Mouse (Mus musculus): ENCODE results near the gene Nlk.
A peak's percentile ranks its signal among the peaks of the same experiment; 100 is the strongest.
"Not testable (repeated sequence)": the region's sequence is repeated elsewhere in the genome, so short reads cannot be mapped to it uniquely, and the experiment has no call there.

Gene Nlk

GRCm38 (mm10) chr11:78594271-78594964 is 102.8 kb downstream of the Nlk start:
- no peak for DNase-seq

- DNase-seq, result not testable (repeated sequence)
Measured at GRCm38 (mm10) chr11:78587677-78588076, 109.5 kb downstream of the Nlk start.

DNA sequence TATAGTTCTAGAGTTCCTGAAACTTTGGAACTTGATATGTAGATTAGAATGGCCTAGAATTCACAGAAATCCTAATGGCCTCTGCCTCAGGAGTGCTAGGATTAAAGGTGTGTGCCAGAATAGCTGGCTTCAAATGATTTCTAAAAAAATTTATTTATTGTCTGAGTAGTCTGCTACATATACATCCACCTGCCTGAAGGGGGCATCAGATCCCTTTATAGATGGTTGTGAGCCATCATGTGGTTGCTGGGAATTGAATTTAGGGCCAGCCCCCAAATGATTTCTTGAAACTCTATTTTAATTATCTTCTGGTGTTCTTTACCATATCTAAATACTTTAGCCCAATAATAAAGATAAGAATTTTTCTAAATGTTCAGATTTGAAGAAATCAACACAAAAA is 111.1 kb downstream of the Nlk start:
- DNase-seq, result no peak

DNA sequence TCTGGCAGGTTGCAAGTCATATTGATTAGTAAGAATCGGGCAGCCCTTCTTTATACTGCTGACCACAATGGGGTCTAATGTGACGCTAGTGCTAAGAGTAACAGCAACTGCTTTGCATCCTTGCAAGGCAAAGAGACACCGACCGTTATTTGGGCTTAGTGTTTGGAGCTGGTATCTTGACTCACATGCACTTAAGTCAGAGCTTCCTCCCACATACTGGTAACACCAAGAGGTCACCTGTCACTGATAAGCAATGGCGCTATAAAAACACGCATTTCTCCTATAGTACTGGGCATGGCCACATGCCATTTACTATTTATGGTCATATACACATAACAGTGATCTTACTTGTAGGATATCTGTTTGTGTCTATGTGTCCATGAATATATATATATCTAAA is 114.3 kb downstream of the Nlk start:
- no peak for DNase-seq

DNA sequence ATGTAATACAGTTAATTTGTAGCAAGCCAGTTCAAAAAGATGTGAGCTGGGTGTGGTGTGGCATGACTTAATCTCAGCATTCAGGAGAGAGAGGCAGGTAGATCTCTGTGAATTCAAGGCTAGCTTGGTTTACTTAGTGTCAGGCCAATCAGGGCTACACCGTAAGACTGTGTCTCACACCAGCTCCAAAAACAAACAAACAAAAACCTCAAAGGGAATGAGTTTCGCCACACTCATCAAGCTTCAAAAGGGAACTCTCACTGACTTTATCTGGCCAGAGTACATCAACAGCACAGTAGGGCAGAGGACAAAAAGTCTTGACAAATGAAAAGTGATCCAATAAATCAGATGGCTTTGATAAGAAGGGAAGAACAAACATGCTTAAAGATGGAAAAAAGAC is 122.2 kb downstream of the Nlk start:
- no peak for DNase-seq

GRCm38 (mm10) chr11:78574536-78574935 is 122.6 kb downstream of the Nlk start:
- no peak for DNase-seq

DNA sequence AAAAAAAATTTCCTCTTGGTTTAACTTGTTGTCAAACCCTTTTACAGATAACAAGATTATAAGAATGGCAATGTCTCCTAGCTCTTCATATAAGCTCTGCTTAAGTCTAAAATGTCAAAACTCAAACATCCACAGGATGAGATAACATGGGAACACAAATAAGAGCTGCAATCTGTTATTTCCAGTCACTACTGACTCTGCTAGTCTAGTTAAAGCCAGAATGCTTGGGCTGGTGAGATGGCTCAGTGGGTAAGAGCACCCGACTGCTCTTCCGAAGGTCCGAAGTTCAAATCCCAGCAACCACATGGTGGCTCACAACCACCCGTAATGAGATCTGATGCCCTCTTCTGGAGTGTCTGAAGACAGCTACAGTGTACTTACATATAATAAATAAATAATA is 123.1 kb downstream of the Nlk start:
- DNase-seq, result not testable (repeated sequence)

GRCm38 (mm10) chr11:78571854-78572253 is 125.3 kb downstream of the Nlk start:
- no peak for DNase-seq

DNA sequence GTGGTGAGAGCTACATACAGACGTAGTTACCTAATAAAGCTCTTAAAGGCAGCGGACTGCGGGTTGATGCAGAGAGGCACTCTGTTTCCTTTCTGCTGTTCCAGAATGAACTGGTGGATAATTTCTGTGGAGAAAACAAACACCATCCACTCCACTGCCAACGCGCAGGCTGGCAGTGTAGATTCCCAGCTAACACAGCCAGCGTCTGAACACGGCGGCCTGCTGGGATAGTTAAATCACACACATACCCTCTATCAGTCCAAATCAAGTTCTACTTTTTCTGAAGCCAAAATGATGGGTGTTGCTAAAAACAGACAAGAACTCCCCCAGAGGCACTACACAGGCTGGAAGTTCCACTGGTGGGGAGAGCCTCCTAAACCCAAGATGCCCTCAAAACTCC is 125.7 kb downstream of the Nlk start:
- no peak for DNase-seq

GRCm38 (mm10) chr11:78569806-78570205 is 127.4 kb downstream of the Nlk start:
- DNase-seq, result no peak

GRCm38 (mm10) chr11:78568827-78569226 is 128.3 kb downstream of the Nlk start:
- no peak for DNase-seq

DNA sequence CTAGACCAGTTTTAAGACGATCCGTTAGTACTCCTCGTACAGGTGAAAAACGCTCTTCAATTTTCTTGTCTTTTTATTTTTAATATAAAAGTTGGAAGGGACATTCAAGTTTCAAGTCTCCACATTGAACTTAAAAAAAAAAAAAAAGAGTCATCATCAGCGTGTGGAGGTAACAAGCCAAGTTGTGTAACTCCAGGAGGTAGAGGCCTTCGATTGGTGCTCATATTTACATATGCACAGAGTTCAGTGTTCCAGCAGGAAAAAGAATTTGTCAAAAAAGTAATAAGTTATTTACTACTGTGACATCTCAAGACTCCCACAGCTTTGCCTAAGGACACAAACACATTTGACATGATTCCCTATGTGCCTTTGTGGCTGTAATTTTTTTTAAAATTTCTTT is 129.6 kb downstream of the Nlk start:
- no peak for DNase-seq

DNA sequence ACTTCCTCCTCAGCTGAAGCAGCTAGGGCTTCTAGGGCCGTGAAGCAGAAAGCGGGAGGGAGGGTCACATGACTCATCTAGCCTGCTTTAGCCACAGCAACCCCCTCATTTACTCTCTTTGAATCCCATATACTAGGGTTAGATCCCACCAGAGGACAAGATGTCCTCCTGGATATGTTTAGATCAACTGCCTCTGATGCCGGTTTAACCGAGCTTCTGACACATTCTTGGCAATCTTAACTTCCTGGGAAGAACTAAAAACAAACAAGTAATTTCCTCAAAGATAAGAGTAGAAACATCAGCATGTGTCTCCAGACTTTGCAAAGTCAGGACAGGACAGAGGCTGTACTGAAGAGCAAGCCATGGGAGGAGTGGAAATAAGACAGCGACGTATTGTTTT is 130.4 kb downstream of the Nlk start:
- peak; percentile 84 for DNase-seq

DNA sequence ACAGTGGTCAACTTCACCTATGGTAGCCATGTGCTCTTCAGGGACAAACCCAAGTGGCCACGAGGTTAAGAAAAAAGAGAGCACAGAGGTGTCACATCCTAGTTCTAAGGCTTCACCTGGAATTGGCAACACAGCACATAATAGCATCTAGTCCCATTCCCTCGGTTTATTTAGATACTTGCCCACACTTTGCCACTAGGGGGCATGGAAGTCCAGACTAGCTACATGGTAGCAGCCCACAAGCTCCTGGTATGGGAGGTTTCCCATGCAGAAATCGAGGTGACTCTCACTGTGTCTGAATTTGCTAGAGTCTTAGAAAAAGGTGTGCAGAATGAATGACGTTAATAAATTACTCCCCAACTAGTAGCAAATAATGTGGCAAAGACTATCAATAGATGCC is 136.7 kb downstream of the Nlk start:
- DNase-seq, result peak; percentile 92

- no peak for DNase-seq
Measured at GRCm38 (mm10) chr11:78557241-78557640, 139.9 kb downstream of the Nlk start.

- no peak for DNase-seq
Measured at GRCm38 (mm10) chr11:78556070-78556469, 141.1 kb downstream of the Nlk start.

DNA sequence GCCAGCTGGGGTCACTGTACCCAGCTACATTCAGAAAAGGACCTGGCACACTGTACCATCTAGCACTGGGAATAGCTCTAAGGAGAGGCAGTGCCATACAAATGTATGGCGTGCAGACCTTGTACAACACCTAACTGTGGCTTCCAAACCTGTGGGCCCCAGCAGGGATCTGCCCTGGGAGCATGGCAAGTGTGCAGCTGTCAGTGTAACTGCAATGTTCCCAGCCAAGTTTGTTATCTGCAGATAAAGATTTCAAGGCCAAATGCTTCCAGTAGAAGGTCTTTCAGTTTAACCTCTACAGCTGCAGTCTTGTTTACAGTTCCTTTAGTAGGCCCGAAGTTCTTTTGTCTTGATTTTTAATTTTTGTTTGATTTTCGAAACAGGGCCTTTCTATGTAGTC is 141.6 kb downstream of the Nlk start:
- DNase-seq, result no peak

DNA sequence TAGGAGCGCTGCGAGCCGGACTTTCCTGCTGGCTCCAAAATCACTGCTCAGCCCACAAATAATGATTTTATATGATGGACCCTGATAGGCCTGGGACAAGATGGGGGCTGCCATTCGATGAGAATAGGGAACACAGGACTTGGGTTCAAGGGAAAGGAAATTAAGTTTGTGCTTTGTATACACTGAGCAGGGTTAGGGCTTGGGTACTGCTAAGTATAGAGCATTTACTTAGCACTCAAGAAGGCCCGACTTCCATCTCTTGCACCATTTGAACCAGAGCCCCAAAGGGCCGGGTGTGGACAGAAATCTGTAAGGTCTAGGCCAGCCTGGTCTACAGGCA is 146.1 kb downstream of the Nlk start:
- DNase-seq, result no peak

DNA sequence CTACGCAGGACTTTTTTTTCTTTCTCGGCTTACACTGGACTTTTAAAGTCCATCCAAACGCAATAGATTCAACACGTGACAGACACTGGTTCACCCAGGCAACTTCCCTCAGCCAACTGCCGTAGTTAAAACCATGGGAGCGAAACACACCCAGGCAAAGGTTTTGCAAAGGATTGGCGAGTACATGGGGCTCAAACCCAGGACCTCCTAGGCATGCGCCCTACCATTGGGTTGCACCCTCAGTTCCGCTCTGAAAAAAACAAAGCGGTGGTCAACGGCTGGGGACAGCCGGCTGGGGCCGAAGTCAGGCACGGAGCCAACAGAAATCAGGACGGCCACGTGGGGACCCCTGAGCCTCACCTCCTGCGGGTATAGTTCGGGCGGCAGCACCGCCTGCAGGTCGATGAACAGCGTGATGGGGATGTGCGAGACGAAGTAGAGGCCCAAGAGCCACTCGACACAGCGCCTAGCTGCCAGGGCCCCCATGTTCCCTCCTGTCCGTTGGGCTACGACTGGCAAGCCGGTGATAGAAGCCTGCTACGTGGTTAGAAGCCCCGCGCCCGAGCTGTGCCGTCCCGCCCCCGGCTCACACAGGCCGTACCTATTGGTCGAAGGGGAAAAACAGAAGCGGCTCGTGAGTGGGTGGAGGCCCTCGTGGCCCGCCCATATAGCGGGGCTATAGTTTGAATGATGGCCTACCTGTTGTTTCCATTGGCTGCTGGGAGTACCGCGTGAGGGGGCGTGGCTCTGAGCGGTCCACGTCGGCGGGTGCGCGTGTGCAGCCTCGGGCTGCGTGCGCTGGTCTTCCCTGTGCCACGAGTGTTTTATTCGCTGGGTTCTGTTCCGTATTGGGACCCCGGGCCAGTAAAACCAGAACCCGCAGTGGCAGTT is 146.8 kb downstream of the Nlk start, which contains the start of gene Tmem97:
Gene Tmem97 (minus strand): TSS at position 610 of the 891 bp plus-strand sequence.
- DNase-seq, result peak; percentile 98

GRCm38 (mm10) chr11:78549491-78549987 is 147.6 kb downstream of the Nlk start:
- no peak for DNase-seq

GRCm38 (mm10) chr11:78547718-78548460 is 149.3 kb downstream of the Nlk start:
- no peak for DNase-seq

DNA sequence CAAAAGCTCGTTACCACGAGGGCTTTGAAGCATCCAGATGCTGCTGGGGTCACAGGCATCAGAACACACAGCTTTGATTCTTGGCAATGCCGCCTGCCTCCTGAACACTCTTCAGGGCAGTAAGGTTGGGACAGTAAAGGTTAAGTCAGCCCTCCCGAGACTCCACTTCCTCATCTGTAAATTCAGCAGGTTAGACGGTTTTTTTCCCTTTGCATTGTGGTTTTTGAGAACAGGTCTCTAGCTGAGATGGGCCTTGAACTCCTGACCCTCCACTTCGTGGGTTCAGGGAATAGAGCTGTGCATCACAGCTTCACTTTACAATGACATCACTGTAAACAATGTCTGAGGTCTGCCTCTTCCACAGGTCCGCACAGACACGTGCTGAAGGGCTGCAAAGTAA is 152.0 kb downstream of the Nlk start:
- no peak for DNase-seq

GRCm38 (mm10) chr11:78544449-78545111 is 152.6 kb downstream of the Nlk start:
- no peak for DNase-seq

Measured in lung, postnatal 36 days (tissue).